Mouse (Mus musculus): ENCODE data around the gene Gm3233. TPM values are rescaled to one million over a fixed set of nuclear protein-coding genes. Genes with fewer than 3 reads are reported as not detected.
A peak's percentile ranks its signal among the peaks of the same experiment; 100 is the strongest.
"Not testable (repeated sequence)": the region's sequence is repeated elsewhere in the genome, so short reads cannot be mapped to it uniquely, and the experiment has no call there.

Gm3233 gene
- total and polyA plus RNA-seq, 2 experiments from 2014 or later: not detected

- DNase-seq (ENCODE audit: low spot score) (no peak), ATAC-seq (ENCODE audit: insufficient read depth, low read depth) (no peak)
- no peak for TF ChIP-seq CTCF (IDR thresholded peaks at IDR 0.05; ENCODE audit: low read depth)
- TF ChIP-seq EP300 (IDR thresholded peaks at IDR 0.05; ENCODE audit: low read depth): no peak
- Histone ChIP-seq H3K36me3 (replicated peaks; ENCODE audit: control insufficient read depth, insufficient read depth, low read length) (no peaks in the 10 kb centered on the region), H3K9ac (replicated peaks; ENCODE audit: low read depth, low read length) (no peak within 1 kb of the TSS), H3K4me3 (ENCODE audit: low read depth, low read length) (no peak within 1 kb of the TSS), H3K9me3 (replicated peaks; ENCODE audit: control insufficient read depth, low read length) (no peaks in the 10 kb centered on the region), H3K4me1 (ENCODE audit: control insufficient read depth, insufficient read depth) (no peaks in the 10 kb centered on the region), H3K27me3 (ENCODE audit: control insufficient read depth, insufficient read depth, low read length) (no peaks in the 10 kb centered on the region), H3K4me2 (ENCODE audit: low read depth, low read length) (no peak within 1 kb of the TSS), H3K27ac (ENCODE audit: low read depth) (no peak within 1 kb of the TSS)
- 63% methylated on average over 2 of the region's 2 CpGs for WGBS
Observed at GRCm38 (mm10) chr10:77794976-77795375, 35.5 kb upstream of the Gm3233 start, which contains the start of gene Gm9639. Gm9639 (minus strand) TSS chr10:77795076.

GRCm38 (mm10) chr10:77788621-77789020, 29.1 kb upstream of the Gm3233 start:
- H3K27me3 ChIP-seq (ENCODE audit: control insufficient read depth, insufficient read depth, low read length): no peaks in the 10 kb centered on the region
- H3K4me3 ChIP-seq (ENCODE audit: low read depth, low read length): no peak overlapping the region
- no peak overlapping the region for H3K9ac ChIP-seq (replicated peaks; ENCODE audit: low read depth, low read length)
- no peaks in the 10 kb centered on the region for H3K4me1 ChIP-seq (ENCODE audit: control insufficient read depth, insufficient read depth)
- DNase-seq (ENCODE audit: low spot score) (no peak), ATAC-seq (ENCODE audit: insufficient read depth, low read depth) (no peak)
- no peaks in the 10 kb centered on the region for H3K36me3 ChIP-seq (replicated peaks; ENCODE audit: control insufficient read depth, insufficient read depth, low read length)
- H3K27ac ChIP-seq (ENCODE audit: low read depth): no peak overlapping the region
- no peak overlapping the region for H3K4me2 ChIP-seq (ENCODE audit: low read depth, low read length)
- TF ChIP-seq CTCF (IDR thresholded peaks at IDR 0.05; ENCODE audit: low read depth) (no peak), EP300 (IDR thresholded peaks at IDR 0.05; ENCODE audit: low read depth) (no peak)
- WGBS: 85% methylated on average over 2 of the region's 2 CpGs
- H3K9me3 ChIP-seq (replicated peaks; ENCODE audit: control insufficient read depth, low read length): no peaks in the 10 kb centered on the region

- not testable (repeated sequence) for H3K4me1 ChIP-seq (ENCODE audit: control insufficient read depth, insufficient read depth); H3K4me2 ChIP-seq (ENCODE audit: low read depth, low read length); H3K27ac ChIP-seq (ENCODE audit: low read depth); H3K27me3 ChIP-seq (ENCODE audit: control insufficient read depth, insufficient read depth, low read length); H3K9me3 ChIP-seq (replicated peaks; ENCODE audit: control insufficient read depth, low read length); H3K36me3 ChIP-seq (replicated peaks; ENCODE audit: control insufficient read depth, insufficient read depth, low read length); H3K9ac ChIP-seq (replicated peaks; ENCODE audit: low read depth, low read length); H3K4me3 ChIP-seq (ENCODE audit: low read depth, low read length); DNase-seq (ENCODE audit: low spot score); ATAC-seq (ENCODE audit: insufficient read depth, low read depth)
- 60% methylated on average over 1 of the region's 1 CpGs for WGBS
Observed at GRCm38 (mm10) chr10:77787876-77788275, 28.4 kb upstream of the Gm3233 start, which contains the start of gene Gm7137. Gm7137 (minus strand) TSS chr10:77788200.

- ATAC-seq (ENCODE audit: insufficient read depth, low read depth): peak; percentile 88
- not testable (repeated sequence) for H3K4me2 ChIP-seq (ENCODE audit: low read depth, low read length); H3K4me1 ChIP-seq (ENCODE audit: control insufficient read depth, insufficient read depth); H3K36me3 ChIP-seq (replicated peaks; ENCODE audit: control insufficient read depth, insufficient read depth, low read length); DNase-seq (ENCODE audit: low spot score); H3K27me3 ChIP-seq (ENCODE audit: control insufficient read depth, insufficient read depth, low read length); H3K9ac ChIP-seq (replicated peaks; ENCODE audit: low read depth, low read length); H3K4me3 ChIP-seq (ENCODE audit: low read depth, low read length); H3K27ac ChIP-seq (ENCODE audit: low read depth); H3K9me3 ChIP-seq (replicated peaks; ENCODE audit: control insufficient read depth, low read length)
- 10% methylated on average over 1 of the region's 3 CpGs for WGBS
Observed at GRCm38 (mm10) chr10:77783396-77783795, 23.9 kb upstream of the Gm3233 start.

- DNase-seq (ENCODE audit: low spot score); H3K4me3 ChIP-seq (ENCODE audit: low read depth, low read length); H3K9me3 ChIP-seq (replicated peaks; ENCODE audit: control insufficient read depth, low read length); H3K36me3 ChIP-seq (replicated peaks; ENCODE audit: control insufficient read depth, insufficient read depth, low read length); H3K9ac ChIP-seq (replicated peaks; ENCODE audit: low read depth, low read length); H3K4me2 ChIP-seq (ENCODE audit: low read depth, low read length); H3K4me1 ChIP-seq (ENCODE audit: control insufficient read depth, insufficient read depth); H3K27ac ChIP-seq (ENCODE audit: low read depth); H3K27me3 ChIP-seq (ENCODE audit: control insufficient read depth, insufficient read depth, low read length); ATAC-seq (ENCODE audit: insufficient read depth, low read depth): not testable (repeated sequence)
- WGBS: no CpG with 5 or more reads among the region's 1 CpGs
Observed at GRCm38 (mm10) chr10:77782442-77782841, 23.0 kb upstream of the Gm3233 start, which contains the start of gene Gm3250. Gm3250 (minus strand) TSS chr10:77782542.

- H3K4me2 ChIP-seq (ENCODE audit: low read depth, low read length); H3K4me3 ChIP-seq (ENCODE audit: low read depth, low read length); ATAC-seq (ENCODE audit: insufficient read depth, low read depth); H3K27ac ChIP-seq (ENCODE audit: low read depth); H3K9me3 ChIP-seq (replicated peaks; ENCODE audit: control insufficient read depth, low read length); H3K4me1 ChIP-seq (ENCODE audit: control insufficient read depth, insufficient read depth); H3K9ac ChIP-seq (replicated peaks; ENCODE audit: low read depth, low read length); H3K27me3 ChIP-seq (ENCODE audit: control insufficient read depth, insufficient read depth, low read length); H3K36me3 ChIP-seq (replicated peaks; ENCODE audit: control insufficient read depth, insufficient read depth, low read length); DNase-seq (ENCODE audit: low spot score): not testable (repeated sequence)
- 20% methylated on average over 1 of the region's 1 CpGs for WGBS
Observed at GRCm38 (mm10) chr10:77776844-77777243, 17.4 kb upstream of the Gm3233 start, which contains the start of gene Gm7138. Gm7138 (minus strand) TSS chr10:77776944.

- H3K9me3 ChIP-seq (replicated peaks; ENCODE audit: control insufficient read depth, low read length); H3K4me3 ChIP-seq (ENCODE audit: low read depth, low read length); H3K4me2 ChIP-seq (ENCODE audit: low read depth, low read length); H3K36me3 ChIP-seq (replicated peaks; ENCODE audit: control insufficient read depth, insufficient read depth, low read length); H3K27ac ChIP-seq (ENCODE audit: low read depth); H3K9ac ChIP-seq (replicated peaks; ENCODE audit: low read depth, low read length); H3K27me3 ChIP-seq (ENCODE audit: control insufficient read depth, insufficient read depth, low read length); H3K4me1 ChIP-seq (ENCODE audit: control insufficient read depth, insufficient read depth); DNase-seq (ENCODE audit: low spot score): not testable (repeated sequence)
- WGBS: no CpG with 5 or more reads among the region's 3 CpGs
- peak; percentile 81 for ATAC-seq (ENCODE audit: insufficient read depth, low read depth)
Observed at GRCm38 (mm10) chr10:77772142-77772541, 12.7 kb upstream of the Gm3233 start.

GRCm38 (mm10) chr10:77771225-77771624, 11.7 kb upstream of the Gm3233 start, which contains the start of gene Gm3238:
Gm3238 (minus strand) TSS chr10:77771325.
- H3K9me3 ChIP-seq (replicated peaks; ENCODE audit: control insufficient read depth, low read length); H3K27me3 ChIP-seq (ENCODE audit: control insufficient read depth, insufficient read depth, low read length); H3K4me3 ChIP-seq (ENCODE audit: low read depth, low read length); DNase-seq (ENCODE audit: low spot score); ATAC-seq (ENCODE audit: insufficient read depth, low read depth); H3K4me2 ChIP-seq (ENCODE audit: low read depth, low read length); H3K9ac ChIP-seq (replicated peaks; ENCODE audit: low read depth, low read length); H3K27ac ChIP-seq (ENCODE audit: low read depth); H3K36me3 ChIP-seq (replicated peaks; ENCODE audit: control insufficient read depth, insufficient read depth, low read length); H3K4me1 ChIP-seq (ENCODE audit: control insufficient read depth, insufficient read depth): not testable (repeated sequence)
- no CpG with 5 or more reads among the region's 1 CpGs for WGBS

Measured in heart, postnatal 0 days (tissue).